Mouse (Mus musculus): ENCODE data around the gene Hpdl. TPM values are rescaled to one million over a fixed set of nuclear protein-coding genes. Genes with fewer than 3 reads are reported as not detected.

Hpdl gene
- polyA plus RNA-seq, 1 experiment from 2014 or later = 1.8 TPM

Other genes starting within 250 kb of the Hpdl start
- 3.0 and 4.5 TPM in 2 replicates for gene Ccdc17, start 225.1 kb downstream of the Hpdl start, polyA plus RNA-seq (2015; fragmentation: Nextera tagmentation; extraction: Ambion mirVana)
- 79.3 and 93.1 TPM in 2 replicates for gene Nasp, start 193.8 kb downstream of the Hpdl start, polyA plus RNA-seq (2015; fragmentation: Nextera tagmentation; extraction: Ambion mirVana)
- gene Akr1a1, start 170.0 kb downstream of the Hpdl start, polyA plus RNA-seq (2015; fragmentation: Nextera tagmentation; extraction: Ambion mirVana) = 717 and 746 TPM in 2 replicates
- 443 and 606 TPM in 2 replicates for gene Prdx1, start 136.2 kb downstream of the Hpdl start, polyA plus RNA-seq (2015; fragmentation: Nextera tagmentation; extraction: Ambion mirVana)
- gene Mmachc, start 113.3 kb downstream of the Hpdl start, polyA plus RNA-seq (2015; fragmentation: Nextera tagmentation; extraction: Ambion mirVana) = 20.0 and 22.7 TPM in 2 replicates
- 9.7 and 11.3 TPM in 2 replicates for gene Ccdc163, start 113.2 kb downstream of the Hpdl start, polyA plus RNA-seq (2015; fragmentation: Nextera tagmentation; extraction: Ambion mirVana)
- 3.0 and 3.3 TPM in 2 replicates for gene Tesk2, start 100.8 kb downstream of the Hpdl start, polyA plus RNA-seq (2015; fragmentation: Nextera tagmentation; extraction: Ambion mirVana)
- 27.2 and 33.4 TPM in 2 replicates for gene Toe1, start 14.1 kb downstream of the Hpdl start, polyA plus RNA-seq (2015; fragmentation: Nextera tagmentation; extraction: Ambion mirVana)
- gene Mutyh, start 14.0 kb downstream of the Hpdl start, polyA plus RNA-seq (2015; fragmentation: Nextera tagmentation; extraction: Ambion mirVana) = 5.6 and 7.5 TPM in 2 replicates
- gene Zswim5, start 55.7 kb upstream of the Hpdl start, polyA plus RNA-seq (2015; fragmentation: Nextera tagmentation; extraction: Ambion mirVana) = 4.2 and 4.4 TPM in 2 replicates
- 57.2 and 62.7 TPM in 2 replicates for gene Urod, start 172.7 kb upstream of the Hpdl start, polyA plus RNA-seq (2015; fragmentation: Nextera tagmentation; extraction: Ambion mirVana)
- gene Hectd3, start 173.6 kb upstream of the Hpdl start, polyA plus RNA-seq (2015; fragmentation: Nextera tagmentation; extraction: Ambion mirVana) = 22.4 and 24.9 TPM in 2 replicates
- 46.1 and 49.1 TPM in 2 replicates for gene Eif2b3, start 197.7 kb upstream of the Hpdl start, polyA plus RNA-seq (2015; fragmentation: Nextera tagmentation; extraction: Ambion mirVana)